Mouse (Mus musculus) mouse trophoblast stem cell (cell line): ENCODE data around the gene Csn1s2b.
"Not testable (repeated sequence)": the region's sequence is repeated elsewhere in the genome, so short reads cannot be mapped to it uniquely, and the experiment has no call there.

Experiments
- in situ Hi-C, 2 experiments: fragments of 300-500 bp; cut with MseI, MboI; formaldehyde crosslinking; loops; 2 replicates in 1 of 2; 3 replicates in 1 of 2; pipeline ENCODE4 v1.15.1; 2025

The Csn1s2b gene

GRCm38 (mm10) chr5:87807782-87808181, at the start of gene Csn1s2b:
Gene Csn1s2b, plus strand, starts transcription at chr5:87808082.
- in situ Hi-C loops: no loop called here

GRCm38 (mm10) chr5:87764546-87764945, 43.3 kb upstream of the Csn1s2b start:
- in situ Hi-C loops: no loop called here

GRCm38 (mm10) chr5:87772151-87772550, 35.7 kb upstream of the Csn1s2b start:
- in situ Hi-C loops: not testable (repeated sequence)

- in situ Hi-C loops: no loop called here
Observed at GRCm38 (mm10) chr5:87774267-87774666, 33.6 kb upstream of the Csn1s2b start, which contains the start of gene Csn1s2a. Gene Csn1s2a, plus strand, starts transcription at chr5:87774567.

GRCm38 (mm10) chr5:87782731-87783130, 25.2 kb upstream of the Csn1s2b start:
- in situ Hi-C loops: no loop called here

- in situ Hi-C loops: no loop called here
Observed at GRCm38 (mm10) chr5:87809253-87809652, 1.4 kb downstream of the Csn1s2b start.

- in situ Hi-C loops: no loop called here
Observed at GRCm38 (mm10) chr5:87825386-87825785, 17.5 kb downstream of the Csn1s2b start, which contains the start of gene Prr27. Gene Prr27, plus strand, starts transcription at chr5:87825686.

GRCm38 (mm10) chr5:87855136-87855716, 47.3 kb downstream of the Csn1s2b start:
- in situ Hi-C loops: no loop called here

GRCm38 (mm10) chr5:87870084-87870483, 62.2 kb downstream of the Csn1s2b start:
- in situ Hi-C loops: no loop called here

- in situ Hi-C loops: no loop called here
Observed at GRCm38 (mm10) chr5:87871423-87871822, 63.5 kb downstream of the Csn1s2b start.
